Mouse (Mus musculus) adrenal gland, adult 8-10 months (tissue): Measurements from ENCODE around the gene Ifna4. TPM values are rescaled to one million over a fixed set of nuclear protein-coding genes. Genes with fewer than 3 reads are reported as not detected.

Experiments
- DNase-seq: peaks from one replicate; pipeline ENCODE4 v3.0.0; 2022
- total RNA-seq, 4 experiments: library from RNA; stranded (reverse); gene quantifications; 2 replicates each; pipeline ENCODE4 v1.2.4; 2022

Gene Ifna4
- total RNA-seq, 4 experiments from 2014 or later = not detected

DNA sequence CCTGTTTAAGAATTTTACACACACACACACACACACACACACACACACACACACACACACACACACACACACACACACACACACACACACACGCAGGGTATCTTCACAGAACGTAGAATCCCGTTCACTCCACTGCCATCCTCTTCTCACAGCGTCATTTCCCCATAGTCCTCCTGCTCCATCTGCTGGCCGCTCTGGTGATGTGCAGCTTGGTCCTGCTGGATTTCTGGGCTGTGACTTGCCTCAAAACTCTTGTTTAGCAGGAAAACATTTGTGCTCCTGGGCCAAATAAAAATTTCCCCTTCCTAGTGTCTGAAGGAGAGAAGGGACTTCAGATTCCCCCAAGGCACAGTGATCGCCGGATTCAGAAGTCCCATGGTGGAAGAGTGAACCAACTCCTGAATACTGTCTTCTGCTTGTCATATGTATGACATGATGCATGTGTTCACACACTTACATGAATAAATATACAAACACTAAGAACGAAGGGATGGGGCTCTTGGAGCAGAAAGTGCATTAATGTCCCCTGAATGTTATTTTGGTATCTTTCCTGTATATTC lies 25.8 kb downstream of the Ifna4 start:
- DNase-seq = peak; percentile 47

DNA sequence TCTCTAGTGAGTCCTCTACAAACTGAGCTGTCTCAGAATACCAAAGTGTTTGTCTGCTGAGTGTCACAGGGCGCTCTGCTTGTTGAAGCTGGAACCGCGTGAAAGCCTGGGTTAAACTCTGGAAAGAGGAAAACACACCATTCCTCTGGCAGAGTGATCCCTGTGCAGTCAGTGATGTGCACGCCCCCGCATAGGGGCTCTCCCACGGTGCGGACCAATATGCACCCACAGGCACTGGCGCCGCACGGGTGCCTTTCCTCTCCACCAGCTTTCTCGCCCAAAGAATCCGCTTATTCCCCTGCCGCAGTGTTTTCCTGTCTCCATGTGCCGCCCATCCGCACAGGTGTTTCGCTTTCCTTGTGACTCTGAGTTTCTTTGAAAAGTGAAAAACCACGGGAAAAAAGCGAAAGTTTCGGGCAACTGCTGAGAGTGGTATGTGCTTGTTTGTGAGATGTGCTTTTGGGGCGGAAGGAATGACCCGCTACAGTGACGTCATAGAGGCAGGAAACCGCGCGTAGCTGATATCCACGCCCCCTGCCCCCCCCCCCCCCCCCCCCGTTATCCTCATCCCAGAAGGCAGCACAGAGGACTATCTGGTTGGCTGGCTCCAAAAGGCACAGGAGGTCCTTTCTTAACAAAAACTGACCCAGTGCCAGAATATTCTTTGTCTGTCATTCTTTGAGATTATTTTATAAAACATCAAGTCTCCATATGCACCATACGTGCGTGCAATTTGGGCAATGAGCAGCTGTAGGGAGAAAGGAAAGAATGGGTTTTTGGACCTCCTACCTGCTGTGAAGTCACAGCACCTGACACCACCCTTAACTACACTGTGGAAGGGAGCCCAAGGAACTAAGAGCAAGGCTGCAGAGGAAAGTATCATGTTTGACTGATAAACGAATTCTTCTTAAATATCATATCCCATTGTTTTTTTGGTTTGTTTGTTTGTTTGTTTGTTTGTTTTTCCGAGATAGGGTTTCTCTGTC lies 26.6 kb downstream of the Ifna4 start:
- DNase-seq = peak; percentile 3

DNA sequence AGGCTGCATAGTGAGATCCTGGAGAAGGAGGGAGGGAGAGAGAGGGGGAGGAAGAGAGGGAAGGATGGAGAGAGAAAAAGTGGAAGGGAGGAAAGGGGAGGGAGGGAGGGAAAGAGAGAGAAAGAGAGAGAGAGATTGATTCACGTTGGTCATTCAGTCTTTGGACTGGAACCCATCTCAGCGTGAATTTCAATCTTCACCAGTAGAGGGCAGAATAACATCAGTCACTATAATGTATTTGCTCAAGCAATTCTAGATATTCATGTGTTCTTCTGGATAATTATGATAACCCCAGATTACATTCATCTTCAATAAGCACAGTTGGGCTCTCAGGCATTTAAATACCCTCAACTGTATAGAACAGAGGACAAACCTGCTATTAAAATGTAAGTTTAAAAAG lies 31.0 kb downstream of the Ifna4 start:
- DNase-seq = no peak

DNA sequence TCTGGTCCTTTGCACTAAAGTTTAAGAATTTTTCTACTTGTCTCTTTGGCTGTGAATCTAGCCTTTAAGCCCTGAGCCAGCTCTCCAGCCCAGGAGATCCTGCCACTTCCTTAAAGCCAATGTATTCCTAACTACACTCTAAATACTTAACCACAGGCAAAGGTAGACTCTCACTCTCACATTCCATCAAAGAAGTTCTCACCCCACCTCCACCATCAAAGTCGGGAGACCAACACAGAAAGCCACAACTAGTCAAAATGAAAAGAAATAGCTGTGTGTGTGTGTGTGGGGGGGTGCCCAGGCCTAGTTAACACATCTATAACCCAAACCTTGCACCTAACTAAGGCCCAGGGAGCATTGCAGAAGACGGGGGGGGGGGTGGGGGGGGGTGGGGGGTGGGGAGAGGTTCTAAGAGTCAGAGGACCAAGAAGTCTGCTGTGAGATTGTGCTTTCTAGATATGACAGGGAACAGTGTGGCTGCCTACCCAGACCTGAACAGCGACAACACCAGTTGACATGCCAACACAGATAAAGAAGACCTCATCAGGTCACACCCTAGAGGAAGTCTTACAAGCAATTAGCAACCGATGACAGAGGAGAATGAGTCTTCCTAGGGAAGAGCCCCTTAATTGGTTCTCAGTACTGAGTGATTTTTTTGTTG lies 33.9 kb downstream of the Ifna4 start:
- DNase-seq = no peak

DNA sequence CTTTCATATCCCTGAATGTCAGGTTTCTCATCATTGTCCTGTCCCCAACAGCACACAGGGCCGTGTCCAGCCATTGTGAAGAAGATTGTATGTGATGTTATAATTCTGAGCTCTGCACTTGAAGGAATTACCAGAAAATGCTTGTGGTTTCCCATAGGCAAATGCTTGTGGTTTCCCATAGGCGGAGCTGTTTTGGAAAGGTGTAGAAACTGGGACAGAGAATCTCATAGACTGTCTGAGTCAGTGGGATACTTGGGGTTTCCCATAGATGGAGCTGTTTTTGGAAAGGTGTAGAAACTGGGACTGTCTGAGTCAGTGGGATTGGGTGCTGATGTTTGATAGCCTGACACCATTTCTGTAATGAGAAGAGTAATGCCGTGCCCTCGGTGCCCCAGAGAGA lies 34.9 kb downstream of the Ifna4 start:
- DNase-seq = no peak

DNA sequence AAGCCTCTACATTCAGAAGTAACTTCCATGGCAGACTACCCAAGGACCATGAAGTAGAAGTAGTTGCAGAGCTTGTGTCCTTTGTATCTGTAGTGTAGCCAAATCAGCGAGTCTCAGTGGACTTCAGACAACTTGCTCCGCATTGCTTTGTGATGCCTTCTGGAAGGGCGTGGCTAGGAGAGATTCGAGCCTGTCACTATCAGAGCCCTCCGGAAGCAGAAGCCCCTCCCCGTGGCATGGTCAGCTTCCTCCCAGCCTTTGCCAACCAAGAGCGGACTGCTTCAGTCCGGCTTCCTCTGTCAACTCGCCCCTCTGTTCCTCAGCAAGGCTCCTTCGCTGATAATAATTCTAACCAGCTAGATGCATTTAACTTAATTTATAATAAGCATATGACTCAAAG lies 36.6 kb downstream of the Ifna4 start:
- no peak for DNase-seq

DNA sequence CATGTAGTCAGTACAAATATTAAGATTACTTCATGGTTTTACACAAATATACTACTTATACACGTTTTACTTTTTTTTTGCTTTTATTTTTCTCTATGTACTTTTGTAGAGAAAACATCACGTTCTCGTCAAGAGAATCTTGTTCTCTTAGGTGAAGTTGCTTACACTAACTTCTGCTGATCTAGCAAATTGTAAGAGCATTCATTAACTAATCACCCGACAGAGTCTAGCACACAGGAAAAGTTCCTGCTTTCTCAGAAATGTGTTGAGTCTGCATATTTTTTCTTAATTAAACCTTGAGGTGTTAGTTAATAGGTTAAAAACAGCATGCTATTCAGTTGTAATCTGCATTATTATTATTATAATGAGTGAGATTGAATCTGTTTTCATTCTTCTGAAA lies 37.1 kb downstream of the Ifna4 start:
- no peak for DNase-seq

DNA sequence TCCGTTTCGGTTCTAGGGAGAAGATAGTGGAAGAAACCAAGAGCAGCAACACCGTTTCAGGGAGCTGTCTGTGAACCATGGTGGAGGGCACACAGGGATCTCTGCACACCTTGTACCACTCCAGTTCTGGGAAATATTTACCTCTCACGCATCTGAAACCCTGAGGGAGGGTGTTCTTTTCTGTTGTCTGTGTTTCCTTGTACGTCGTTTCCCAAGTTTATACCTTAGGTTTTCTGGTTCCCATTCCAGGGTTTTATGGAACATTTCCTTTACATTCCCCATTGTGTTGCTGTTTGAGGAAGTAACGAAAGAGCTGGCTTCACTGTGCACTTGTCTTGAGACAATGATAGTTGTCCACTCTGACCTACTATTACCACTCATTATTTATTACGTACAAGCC lies 38.4 kb downstream of the Ifna4 start, which contains the start of gene Ifne:
TSS of gene Ifne (minus strand) at position 101 of the 400 bp plus-strand sequence.
- DNase-seq = no peak

DNA sequence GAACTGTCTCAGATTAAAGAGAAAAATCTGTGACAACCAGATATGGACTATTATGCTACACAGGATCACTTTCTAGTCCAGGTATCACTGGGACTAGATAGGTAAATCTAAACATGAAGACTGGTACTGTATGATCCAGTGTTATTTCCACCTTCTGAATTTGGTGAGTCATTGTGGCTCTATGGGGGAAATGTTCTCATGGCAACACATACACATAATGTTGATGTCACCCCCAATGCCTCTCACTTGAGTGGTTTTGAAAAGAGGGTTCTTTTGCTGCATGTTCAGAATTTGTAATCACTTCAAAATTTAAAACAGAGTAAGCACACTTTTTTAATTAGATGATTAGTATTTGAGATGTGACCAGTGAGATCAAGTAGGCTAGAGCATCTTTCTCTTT lies 46.6 kb downstream of the Ifna4 start:
- no peak for DNase-seq

Other genes starting within 250 kb of the Ifna4 start
- gene Ifna9, start 249.5 kb upstream of the Ifna4 start, total RNA-seq = not detected
- gene Ifna12, start 238.5 kb upstream of the Ifna4 start, total RNA-seq = not detected
- not detected for gene C87499, start 207.4 kb upstream of the Ifna4 start, total RNA-seq
- gene Ifna13, start 197.4 kb upstream of the Ifna4 start, total RNA-seq = not detected
- gene Ifna16, start 164.9 kb upstream of the Ifna4 start, total RNA-seq = not detected
- gene Ifna2, start 157.9 kb upstream of the Ifna4 start, total RNA-seq = not detected
- not detected for gene Ifnab, start 150.5 kb upstream of the Ifna4 start, total RNA-seq
- under 1 TPM; 0.67 to 0.92 (median 0.73) TPM for gene Gm26566, start 120.1 kb upstream of the Ifna4 start, total RNA-seq
- gene Klhl9, start 119.4 kb upstream of the Ifna4 start, total RNA-seq = 100 to 1,000 TPM in 1 of 4 experiments, 10 to 100 TPM in 3; 76.7 to 100 (median 91.0) TPM
- not detected for gene Gm13271, start 87.0 kb upstream of the Ifna4 start, total RNA-seq
- gene Gm13283, start 81.7 kb upstream of the Ifna4 start, total RNA-seq = not detected
- under 1 TPM in 1 of 4 experiments, not detected in 3; 0.46 TPM for gene Gm13290, start 68.0 kb upstream of the Ifna4 start, total RNA-seq
- not detected for gene Gm13289, start 64.9 kb upstream of the Ifna4 start, total RNA-seq
- gene Gm13272, start 62.0 kb upstream of the Ifna4 start, total RNA-seq = not detected
- gene Ifnz, start 59.7 kb upstream of the Ifna4 start, total RNA-seq = under 1 TPM in 1 of 4 experiments, not detected in 3; 0.49 TPM
- not detected for gene Gm13276, start 56.2 kb upstream of the Ifna4 start, total RNA-seq
- not detected for gene Gm13277, start 53.2 kb upstream of the Ifna4 start, total RNA-seq
- gene Gm13278, start 50.3 kb upstream of the Ifna4 start, total RNA-seq = not detected
- gene Gm13275, start 47.4 kb upstream of the Ifna4 start, total RNA-seq = not detected
- gene Gm13279, start 44.5 kb upstream of the Ifna4 start, total RNA-seq = not detected
- under 1 TPM in 1 of 4 experiments, not detected in 3; 0.24 TPM for gene Gm13285, start 42.2 kb upstream of the Ifna4 start, total RNA-seq
- not detected for gene Gm13287, start 38.6 kb upstream of the Ifna4 start, total RNA-seq
- gene Gm13288, start 36.3 kb upstream of the Ifna4 start, total RNA-seq = not detected
- gene Ifna7, start 25.6 kb upstream of the Ifna4 start, total RNA-seq = not detected
- not detected for gene Ifna11, start 21.9 kb upstream of the Ifna4 start, total RNA-seq
- not detected for gene Ifna6, start 14.4 kb upstream of the Ifna4 start, total RNA-seq
- gene Ifna5, start 6.3 kb upstream of the Ifna4 start, total RNA-seq = not detected
- not detected for gene Ifna1, start 8.2 kb downstream of the Ifna4 start, total RNA-seq
- not detected for gene Ifne, start 38.3 kb downstream of the Ifna4 start, total RNA-seq